Mouse (Mus musculus): ENCODE data around the gene Ren1.

DNA sequence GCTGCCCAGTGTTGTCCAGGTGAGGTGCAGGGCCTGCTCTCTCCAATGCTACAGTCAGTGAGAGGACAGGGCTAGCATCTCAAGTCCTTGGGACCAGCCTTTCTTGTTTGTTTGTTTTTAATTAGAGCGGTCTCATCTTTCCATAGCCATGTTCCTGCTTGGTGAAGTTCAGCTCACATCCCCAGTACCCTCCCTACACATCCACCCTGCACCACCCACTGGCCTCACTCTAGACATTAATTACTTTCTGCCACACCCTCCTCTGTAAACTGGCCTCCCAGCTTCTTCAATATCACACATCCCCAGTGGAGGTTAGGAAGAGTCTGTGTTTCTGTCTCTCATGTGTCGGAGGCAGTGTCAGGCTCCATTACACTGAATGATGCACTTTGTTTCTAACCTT lies 6.0 kb upstream of the Ren1 start:
- TF ChIP-seq CTCF (IDR thresholded peaks at IDR 0.05; ENCODE audit: borderline replicate concordance, insufficient read depth, low read depth, low read length): no peak
- TF ChIP-seq POLR2A (IDR thresholded peaks at IDR 0.05; ENCODE audit: borderline replicate concordance, insufficient read depth, low read length): no peak
